Mouse (Mus musculus) C2C12 (cell line): Measurements from ENCODE around the gene Copg2.

Source experiments
- CTCF ChIP-seq: IDR thresholded peaks from one replicate; pipeline ENCODE4 v1.5.1; 2011; ENCODE audit not compliant: control insufficient read depth, insufficient read depth, insufficient read length
- MAX ChIP-seq: IDR thresholded peaks from one replicate; pipeline ENCODE4 v1.6.1; 2011; ENCODE audit warnings: mild to moderate bottlenecking, control low read depth
- USF1 ChIP-seq: IDR thresholded peaks from one replicate; pipeline ENCODE4 v1.6.1; 2011; ENCODE audit warnings: low read depth, mild to moderate bottlenecking, control low read depth, moderate library complexity

DNA sequence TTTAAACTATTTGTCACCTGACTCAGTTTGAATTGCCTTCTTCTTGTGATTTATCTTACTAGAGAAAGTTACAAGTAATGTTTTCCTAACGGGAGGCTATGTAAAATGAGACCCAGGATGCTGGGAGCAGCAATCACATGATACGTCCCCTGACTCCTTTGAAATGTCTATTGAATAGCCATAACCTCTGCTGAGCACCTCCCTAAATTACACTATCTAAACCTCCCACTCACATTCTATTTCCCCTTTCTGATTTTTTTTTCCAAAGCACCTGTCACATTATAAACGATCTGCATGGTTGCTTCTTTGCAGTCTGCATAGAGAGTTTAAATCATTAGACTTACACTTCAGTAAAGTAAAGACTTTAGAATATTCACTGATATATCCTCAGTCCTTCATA lies 7.4 kb upstream of the Copg2 start:
- TF ChIP-seq CTCF = no peak
- no peak for TF ChIP-seq USF1
- no peak for TF ChIP-seq MAX
